Mouse (Mus musculus): Measurements from ENCODE around the gene Kcnc4. TPM values are rescaled to one million over a fixed set of nuclear protein-coding genes. Genes with fewer than 3 reads are reported as not detected.

Kcnc4 gene
- total RNA-seq, 2 experiments from 2014 or later = 62.5 to 66.4 TPM

- DNase-seq (ENCODE audit: low spot score in 2 of 2) = no peak
- intact Hi-C loops (cut with DNase I) = loop anchor here (10.0 kb wide), 1 partner anchor 355 kb away; the partner anchor contains the start of gene Kcna2
Observed at GRCm38 (mm10) chr3:107459773-107460431, 550 bp upstream of the Kcnc4 start.

DNA sequence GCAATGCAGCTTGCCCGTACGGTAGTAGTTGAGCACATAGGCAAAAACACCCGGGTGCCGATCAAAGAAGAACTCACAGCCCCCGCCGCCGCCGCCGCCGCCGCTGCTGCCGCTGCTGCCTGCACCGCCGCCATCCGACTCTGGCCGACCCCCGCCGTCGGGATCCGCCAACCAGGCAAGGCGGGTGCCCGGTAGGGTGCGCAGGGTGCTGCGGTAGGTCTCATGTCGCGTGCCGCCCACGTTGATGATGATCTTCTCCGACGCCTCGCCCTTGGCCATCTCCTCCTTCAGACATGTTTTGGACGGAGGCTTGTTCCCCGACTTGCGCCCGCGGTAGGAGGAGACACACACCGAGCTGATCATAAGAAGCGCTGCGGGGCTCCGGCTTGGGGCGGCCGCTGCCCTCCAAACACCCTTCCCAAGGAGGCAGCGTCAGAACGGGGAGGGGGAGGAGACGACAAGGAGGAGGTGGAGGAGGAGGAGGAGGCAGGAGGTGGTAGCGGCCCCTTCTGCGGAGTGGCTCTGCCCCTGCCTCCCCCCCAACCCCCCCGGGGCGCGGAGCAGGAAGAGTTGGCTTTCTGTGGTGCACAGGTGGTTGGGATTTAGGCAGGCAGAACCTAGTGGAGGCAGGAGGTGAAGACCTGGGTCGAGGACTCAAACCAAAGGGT is 690 bp downstream of the Kcnc4 start:
- intact Hi-C loops (cut with DNase I) = loop anchor here (10.0 kb wide), 1 partner anchor 354 kb away; the partner anchor contains the start of gene Kcna2
- DNase-seq (ENCODE audit: low spot score in 2 of 2) = peak; percentile 62 to 64

GRCm38 (mm10) chr3:107458104-107458503 is 1.2 kb downstream of the Kcnc4 start:
- no peak for DNase-seq (ENCODE audit: low spot score in 2 of 2)
- intact Hi-C loops (cut with DNase I) = loop anchor here (10.0 kb wide), 1 partner anchor 353 kb away; the partner anchor contains the start of gene Kcna2

- no peak for DNase-seq (ENCODE audit: low spot score in 2 of 2)
- intact Hi-C loops (cut with DNase I) = loop anchor here (10.0 kb wide), 1 partner anchor 349 kb away; the partner anchor contains the start of gene Kcna2
Observed at GRCm38 (mm10) chr3:107454280-107454679, 5.1 kb downstream of the Kcnc4 start.

DNA sequence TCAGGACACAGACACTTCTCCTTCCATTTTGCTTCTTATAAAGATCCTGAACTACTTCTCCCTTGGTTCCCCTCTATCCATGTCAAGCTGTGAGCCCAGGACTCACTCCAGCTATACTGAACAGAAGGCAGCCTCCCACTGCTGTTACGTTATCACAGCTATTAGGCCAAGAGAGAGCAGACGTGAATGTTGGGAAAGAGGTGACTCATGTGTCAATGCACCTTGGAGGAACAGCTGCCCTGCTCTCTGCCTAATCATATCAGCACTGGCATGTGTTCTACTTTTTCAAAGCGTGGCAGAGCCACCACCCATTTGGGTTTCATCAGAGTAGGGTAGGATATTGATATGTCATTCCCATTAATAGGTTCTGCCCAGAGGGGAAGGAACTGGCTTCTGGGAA is 12.5 kb downstream of the Kcnc4 start:
- DNase-seq (ENCODE audit: low spot score in 2 of 2) = no peak
- intact Hi-C loops (cut with DNase I) = no loop called here

DNA sequence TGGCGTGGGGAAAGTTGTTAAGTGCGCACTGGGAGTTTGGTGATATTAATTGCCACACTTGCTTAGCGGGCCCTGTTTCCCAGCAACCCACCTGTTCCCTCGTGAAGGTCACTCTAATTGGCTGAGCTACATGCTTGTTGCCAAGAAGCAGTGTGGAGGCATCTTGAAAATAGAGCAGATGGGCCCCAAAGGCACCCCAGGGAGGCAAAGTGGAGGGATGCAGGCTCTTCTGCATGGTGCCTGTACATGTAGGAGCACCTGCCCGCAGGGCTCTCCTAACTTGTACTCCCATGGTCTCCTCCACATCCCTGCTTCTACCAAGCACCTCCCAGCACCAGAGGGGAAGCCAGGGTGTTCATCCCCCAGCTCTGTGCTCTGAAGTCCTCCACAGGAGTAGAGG is 15.5 kb downstream of the Kcnc4 start:
- DNase-seq (ENCODE audit: low spot score in 2 of 2) = no peak
- intact Hi-C loops (cut with DNase I) = no loop called here

DNA sequence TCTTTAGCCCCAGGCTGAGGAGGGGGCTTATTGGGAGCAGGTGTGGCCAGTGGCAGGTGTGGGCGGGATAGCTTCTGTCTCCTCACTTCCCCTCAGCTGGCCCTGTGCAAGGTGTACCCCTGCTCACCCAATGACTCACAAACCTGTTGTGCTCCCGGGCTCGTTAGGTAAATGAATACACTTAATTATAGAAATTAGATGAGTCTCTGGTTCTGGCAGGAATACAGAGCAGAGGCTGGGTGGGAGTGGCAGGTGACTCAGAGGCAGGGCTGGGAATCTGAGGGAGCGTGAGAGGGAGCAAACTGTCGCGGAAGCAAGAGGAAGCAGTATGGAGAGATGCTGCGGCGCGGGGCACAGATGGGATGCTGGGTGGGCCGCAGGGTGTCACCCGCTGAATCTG is 17.2 kb downstream of the Kcnc4 start:
- intact Hi-C loops (cut with DNase I) = no loop called here
- peak; percentile 74 to 92 for DNase-seq (ENCODE audit: low spot score in 2 of 2)

DNA sequence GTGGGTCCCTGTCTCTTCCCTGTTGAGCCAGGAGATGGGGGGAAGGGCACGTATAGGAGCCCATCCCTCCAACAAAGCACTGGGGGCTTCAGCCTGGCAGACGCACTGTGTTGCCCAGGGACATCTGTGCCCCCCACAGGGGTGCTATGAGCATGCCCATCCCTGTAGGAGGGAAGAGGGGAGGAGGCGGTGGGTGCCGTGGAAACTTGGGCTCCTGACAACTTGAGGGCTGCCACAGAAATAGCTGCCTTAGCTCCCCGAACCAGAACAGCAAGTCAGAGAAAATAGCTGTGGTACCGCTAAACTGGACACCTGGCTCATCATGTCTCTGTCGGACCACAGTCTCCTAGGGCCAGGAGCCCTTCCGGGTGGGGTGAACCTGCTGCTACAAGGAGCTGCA is 18.0 kb downstream of the Kcnc4 start:
- peak in 1 of 2 experiments; percentile 65 for DNase-seq (ENCODE audit: low spot score in 2 of 2)
- intact Hi-C loops (cut with DNase I) = no loop called here

DNA sequence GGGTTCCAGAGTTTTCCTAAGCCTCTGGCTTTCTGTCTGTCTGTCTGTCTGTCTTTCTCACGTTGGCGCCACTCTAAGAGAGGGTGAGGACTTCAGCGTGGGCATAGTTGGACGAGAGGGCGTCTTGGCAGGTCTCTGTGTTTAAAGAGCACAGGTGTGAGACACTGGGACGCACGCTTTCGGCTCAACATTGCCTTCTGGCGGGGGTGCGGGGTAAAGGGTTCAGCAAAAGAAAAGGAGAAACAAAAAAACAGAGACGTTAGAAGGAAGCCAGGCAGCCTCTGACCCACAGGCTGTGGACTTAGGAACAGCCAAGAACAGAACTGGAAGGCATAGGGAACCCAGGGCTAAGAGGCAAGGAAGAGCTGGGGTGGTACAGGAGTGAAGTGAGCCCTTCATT is 20.1 kb downstream of the Kcnc4 start:
- intact Hi-C loops (cut with DNase I) = no loop called here
- no peak for DNase-seq (ENCODE audit: low spot score in 2 of 2)

DNA sequence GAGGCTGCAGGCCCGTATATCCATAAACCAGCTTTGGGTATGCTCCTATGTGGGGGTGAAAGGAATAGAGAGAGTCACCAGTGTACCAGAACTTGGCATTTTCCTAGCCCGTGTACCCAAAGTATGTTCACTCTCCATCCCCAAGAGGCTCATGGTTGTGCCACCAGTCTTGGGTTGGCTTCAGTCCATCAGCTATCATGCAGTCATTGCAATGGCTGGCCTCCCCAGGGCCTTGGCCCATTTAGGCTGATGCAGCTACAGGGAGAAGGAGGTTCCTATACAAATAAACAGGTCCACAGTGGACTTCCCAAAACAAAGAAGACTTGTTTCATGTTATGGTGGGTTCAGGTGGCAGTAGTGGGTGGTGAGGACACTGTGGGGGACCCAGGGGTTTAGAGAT is 21.7 kb downstream of the Kcnc4 start:
- DNase-seq (ENCODE audit: low spot score in 2 of 2) = no peak
- intact Hi-C loops (cut with DNase I) = no loop called here

DNA sequence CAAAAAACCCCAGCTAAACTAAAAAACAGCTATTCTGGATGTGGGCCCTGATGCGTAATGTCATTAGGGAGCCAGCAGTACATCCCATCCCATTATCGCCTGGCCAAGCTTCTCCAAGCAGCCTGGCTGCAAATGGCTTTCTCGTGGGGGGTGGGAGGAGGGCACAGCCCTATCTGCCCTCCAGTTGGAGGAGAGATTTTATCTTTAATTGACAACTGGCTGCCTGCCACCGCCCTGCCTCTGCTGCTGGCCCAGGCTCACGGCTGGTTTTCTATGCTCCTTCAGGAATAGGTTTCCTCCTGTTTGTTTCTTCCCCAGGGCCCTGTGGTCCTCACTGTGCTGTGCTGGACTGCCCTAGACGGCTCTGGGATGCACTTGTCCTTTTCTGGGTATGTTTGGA is 22.9 kb downstream of the Kcnc4 start:
- no peak for DNase-seq (ENCODE audit: low spot score in 2 of 2)
- intact Hi-C loops (cut with DNase I) = no loop called here

- DNase-seq (ENCODE audit: low spot score in 2 of 2) = no peak
Observed at GRCm38 (mm10) chr3:107433614-107434013, 25.7 kb downstream of the Kcnc4 start.

GRCm38 (mm10) chr3:107431268-107431667 is 28.1 kb downstream of the Kcnc4 start:
- intact Hi-C loops (cut with DNase I) = no loop called here
- no peak for DNase-seq (ENCODE audit: low spot score in 2 of 2)

More at GRCm38 (mm10) chr3:107433614-107434013, 25.7 kb downstream of the Kcnc4 start:
- intact Hi-C loops (cut with DNase I) = no loop called here

DNA sequence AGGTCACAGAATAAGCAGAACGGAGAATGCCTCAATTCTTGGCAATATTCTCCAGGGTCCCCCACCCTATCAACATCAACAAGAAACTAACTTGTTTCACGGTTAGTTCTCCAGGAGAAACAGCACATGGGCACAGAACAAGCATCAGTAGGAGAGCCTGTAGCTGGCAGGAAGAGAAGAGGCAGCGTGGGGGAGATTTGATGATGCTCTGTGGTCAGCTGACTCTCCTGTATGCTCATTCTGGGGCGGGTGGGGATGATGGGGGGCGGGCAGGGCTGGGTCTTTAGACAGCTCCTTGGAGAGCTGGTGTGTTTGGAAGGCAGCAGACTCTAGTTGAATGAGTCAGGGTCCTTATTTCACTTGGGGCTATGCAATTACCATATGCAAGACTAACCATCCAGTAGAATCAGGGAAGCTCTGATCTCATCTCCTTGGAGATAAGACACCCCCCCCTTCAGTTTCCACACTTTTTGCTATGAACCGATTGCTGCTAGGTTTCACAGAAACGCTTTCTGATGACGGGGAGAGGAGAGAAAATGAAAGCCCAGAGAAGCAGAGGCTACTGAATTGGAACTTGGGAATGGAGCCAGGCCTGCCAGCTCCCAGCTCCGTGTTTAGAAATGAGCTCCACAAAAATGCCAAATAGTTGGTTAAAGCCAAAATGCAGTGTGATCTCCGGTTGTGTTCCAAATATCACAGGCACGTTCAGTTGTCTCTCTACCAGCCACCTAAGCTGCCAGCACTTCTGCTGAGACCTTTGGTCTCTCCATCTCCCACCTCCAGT is 34.9 kb downstream of the Kcnc4 start:
- DNase-seq (ENCODE audit: low spot score in 2 of 2) = peak; percentile 65 to 90
- intact Hi-C loops (cut with DNase I) = no loop called here

GRCm38 (mm10) chr3:107420156-107420555 is 39.2 kb downstream of the Kcnc4 start:
- no peak for DNase-seq (ENCODE audit: low spot score in 2 of 2)
- intact Hi-C loops (cut with DNase I) = no loop called here

DNA sequence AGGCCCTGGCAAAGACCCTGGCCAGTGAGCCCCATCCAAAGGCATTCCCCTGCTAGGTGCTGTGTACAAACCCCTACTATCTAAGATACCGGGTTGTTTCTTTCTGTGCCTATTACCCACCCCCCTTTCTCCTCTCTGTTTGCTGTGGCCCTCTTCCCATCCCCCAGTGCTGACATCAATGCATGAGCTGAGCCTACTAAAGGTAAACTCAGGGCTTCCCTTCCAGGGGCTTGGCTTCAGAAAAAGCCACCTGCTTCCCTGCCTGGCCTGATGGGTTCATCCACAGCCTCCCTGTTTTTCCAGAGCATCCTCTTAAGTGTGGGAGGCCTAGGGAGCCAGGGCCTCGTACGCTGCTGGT is 42.1 kb downstream of the Kcnc4 start:
- intact Hi-C loops (cut with DNase I) = no loop called here
- no peak for DNase-seq (ENCODE audit: low spot score in 2 of 2)

DNA sequence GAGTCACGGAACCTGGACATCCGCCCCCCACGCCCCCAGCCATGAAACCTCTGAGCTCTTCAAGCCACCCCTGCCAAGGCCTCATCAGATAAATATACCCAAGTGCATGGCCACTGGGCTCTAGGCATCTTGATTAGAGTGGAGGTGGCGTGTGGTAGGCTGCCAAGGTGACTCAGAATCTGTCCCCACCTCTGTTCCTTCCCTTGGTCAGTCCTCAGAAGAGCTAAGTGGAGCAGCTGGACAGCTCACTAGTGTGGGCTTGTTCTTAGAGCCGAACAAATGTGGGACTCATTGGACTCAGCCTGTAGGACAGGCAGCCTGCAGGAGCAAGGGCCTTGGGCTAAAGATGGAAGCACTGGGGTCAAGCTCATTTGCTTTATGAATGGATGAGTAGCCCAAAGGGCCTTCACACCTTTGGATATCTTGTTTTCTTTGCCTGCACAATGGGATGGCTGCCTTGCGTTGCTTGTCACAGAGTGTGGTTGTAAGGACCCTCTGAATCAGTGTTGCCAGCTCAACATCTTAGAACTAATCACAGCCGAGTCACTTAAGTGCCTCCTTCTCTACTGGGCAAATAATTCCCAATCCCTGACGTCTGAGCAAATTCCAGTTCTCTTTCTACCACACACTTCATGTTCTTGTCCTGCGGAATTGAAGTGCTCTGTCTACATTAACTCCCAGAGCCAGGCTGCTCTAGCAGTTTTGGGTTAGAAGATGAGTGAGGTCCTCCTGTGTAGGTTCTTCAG is 42.6 kb downstream of the Kcnc4 start:
- intact Hi-C loops (cut with DNase I) = no loop called here
- DNase-seq (ENCODE audit: low spot score in 2 of 2) = peak in 1 of 2 experiments; percentile 19

GRCm38 (mm10) chr3:107413093-107413492 is 46.3 kb downstream of the Kcnc4 start:
- no peak for DNase-seq (ENCODE audit: low spot score in 2 of 2)
- intact Hi-C loops (cut with DNase I) = no loop called here

GRCm38 (mm10) chr3:107412509-107412908 is 46.8 kb downstream of the Kcnc4 start:
- no peak for DNase-seq (ENCODE audit: low spot score in 2 of 2)
- intact Hi-C loops (cut with DNase I) = no loop called here

GRCm38 (mm10) chr3:107411669-107412068 is 47.7 kb downstream of the Kcnc4 start:
- DNase-seq (ENCODE audit: low spot score in 2 of 2) = peak; percentile 47 to 49
- intact Hi-C loops (cut with DNase I) = no loop called here
